Mouse (Mus musculus): ENCODE results near the gene Tenm2. TPM values are rescaled to one million over a fixed set of nuclear protein-coding genes. Genes with fewer than 3 reads are reported as not detected.

Gene Tenm2
- polyA plus RNA-seq, 1 experiment from 2014 or later = 1.2 TPM

- Histone ChIP-seq H3K27me3 (replicated peaks) (no peaks in the 10 kb centered on the region), H3K9ac (no peak overlapping the region), H3K9me3 (no peaks in the 10 kb centered on the region), H3K36me3 (no peaks in the 10 kb centered on the region), H3K4me2 (no peak overlapping the region), H3K4me3 (no peak overlapping the region), H3K27ac (replicated peaks) (no peak overlapping the region), H3K4me1 (no peaks in the 10 kb centered on the region)
- WGBS = 68% methylated on average over 8 of the region's 8 CpGs
- ATAC-seq (ENCODE audit: extremely low read depth, insufficient number of reproducible peaks, low FRiP score, low TSS enrichment) = no peak
These were observed 541.0 kb downstream of the Tenm2 start for GRCm38 (mm10) chr11:36694810-36695209.

GRCm38 (mm10) chr11:36692637-36693036, 543.1 kb downstream of the Tenm2 start:
- Histone ChIP-seq H3K9ac (no peak overlapping the region), H3K9me3 (no peaks in the 10 kb centered on the region), H3K27me3 (replicated peaks) (no peaks in the 10 kb centered on the region), H3K4me1 (no peaks in the 10 kb centered on the region), H3K36me3 (no peaks in the 10 kb centered on the region), H3K4me2 (no peak overlapping the region), H3K4me3 (no peak overlapping the region), H3K27ac (replicated peaks) (no peak overlapping the region)
- whole genome bisulfite sequencing = 66% methylated on average over 3 of the region's 3 CpGs
- ATAC-seq (ENCODE audit: extremely low read depth, insufficient number of reproducible peaks, low FRiP score, low TSS enrichment) = no peak

- peaks cover 13% of the 10 kb centered on the region for H3K4me1 ChIP-seq
- H3K4me3 ChIP-seq = no peak overlapping the region
- H3K36me3 ChIP-seq = no peaks in the 10 kb centered on the region
- no peaks in the 10 kb centered on the region for H3K9me3 ChIP-seq
- ATAC-seq (ENCODE audit: extremely low read depth, insufficient number of reproducible peaks, low FRiP score, low TSS enrichment) = no peak
- WGBS = 51% methylated on average over 6 of the region's 6 CpGs
- no peaks in the 10 kb centered on the region for H3K27me3 ChIP-seq (replicated peaks)
- H3K27ac ChIP-seq (replicated peaks) = no peak overlapping the region
- H3K4me2 ChIP-seq = no peak overlapping the region
- H3K9ac ChIP-seq = no peak overlapping the region
These were observed 544.9 kb downstream of the Tenm2 start for GRCm38 (mm10) chr11:36690826-36691225.

- Histone ChIP-seq H3K9me3 (no peaks in the 10 kb centered on the region), H3K36me3 (no peaks in the 10 kb centered on the region), H3K4me3 (no peak overlapping the region), H3K27ac (replicated peaks) (no peak overlapping the region), H3K4me2 (no peak overlapping the region), H3K4me1 (peaks cover 15% of the 10 kb centered on the region), H3K9ac (no peak overlapping the region), H3K27me3 (replicated peaks) (no peaks in the 10 kb centered on the region)
- WGBS = 64% methylated on average over 6 of the region's 6 CpGs
- ATAC-seq (ENCODE audit: extremely low read depth, insufficient number of reproducible peaks, low FRiP score, low TSS enrichment) = no peak
These were observed 549.5 kb downstream of the Tenm2 start for GRCm38 (mm10) chr11:36686253-36686652.

GRCm38 (mm10) chr11:36679361-36679760, 556.4 kb downstream of the Tenm2 start:
- Histone ChIP-seq H3K9ac (no peak overlapping the region), H3K27ac (replicated peaks) (no peak overlapping the region), H3K27me3 (replicated peaks) (0 out of 2 replicates have a peak, but pooled peaks cover 8% of the 10 kb centered on the region), H3K36me3 (no peaks in the 10 kb centered on the region), H3K4me1 (peaks cover 27% of the 10 kb centered on the region), H3K4me2 (no peak overlapping the region), H3K4me3 (no peak overlapping the region), H3K9me3 (no peaks in the 10 kb centered on the region)
- WGBS = 75% methylated on average over 2 of the region's 2 CpGs
- ATAC-seq (ENCODE audit: extremely low read depth, insufficient number of reproducible peaks, low FRiP score, low TSS enrichment) = no peak

GRCm38 (mm10) chr11:36678542-36678941, 557.2 kb downstream of the Tenm2 start:
- 48% methylated on average over 2 of the region's 2 CpGs for WGBS
- no peak for ATAC-seq (ENCODE audit: extremely low read depth, insufficient number of reproducible peaks, low FRiP score, low TSS enrichment)
- Histone ChIP-seq H3K4me1 (peaks cover 27% of the 10 kb centered on the region), H3K27ac (replicated peaks) (peak overlapping the region; percentile 93; the same call in 1 of the 2 replicates), H3K27me3 (replicated peaks) (0 out of 2 replicates have a peak, but pooled peaks cover 8% of the 10 kb centered on the region), H3K9ac (0 out of 2 replicates have a peak overlapping the region, but pooled peaks have one; percentile 12), H3K4me3 (peak overlapping the region; percentile 59), H3K4me2 (peak overlapping the region; percentile 76), H3K36me3 (no peaks in the 10 kb centered on the region), H3K9me3 (no peaks in the 10 kb centered on the region)

- H3K4me3 ChIP-seq = peak overlapping the region; percentile 59
- H3K27ac ChIP-seq (replicated peaks) = peak overlapping the region; percentile 93
- no peaks in the 10 kb centered on the region for H3K9me3 ChIP-seq
- peaks cover 27% of the 10 kb centered on the region for H3K4me1 ChIP-seq
- no peak for ATAC-seq (ENCODE audit: extremely low read depth, insufficient number of reproducible peaks, low FRiP score, low TSS enrichment)
- 0 out of 2 replicates have a peak, but pooled peaks cover 8% of the 10 kb centered on the region for H3K27me3 ChIP-seq (replicated peaks)
- WGBS = 7% methylated on average over 10 of the region's 10 CpGs
- no peaks in the 10 kb centered on the region for H3K36me3 ChIP-seq
- peak overlapping the region; percentile 76 for H3K4me2 ChIP-seq
- peak overlapping the region; percentile 81 for H3K9ac ChIP-seq
These were observed 557.7 kb downstream of the Tenm2 start for GRCm38 (mm10) chr11:36678057-36678396.

- Histone ChIP-seq H3K36me3 (no peaks in the 10 kb centered on the region), H3K4me3 (peak overlapping the region; percentile 59), H3K4me1 (peaks cover 27% of the 10 kb centered on the region), H3K9ac (peak overlapping the region; percentile 81), H3K27ac (replicated peaks) (peak overlapping the region; percentile 93), H3K27me3 (replicated peaks) (0 out of 2 replicates have a peak, but pooled peaks cover 8% of the 10 kb centered on the region), H3K9me3 (no peaks in the 10 kb centered on the region), H3K4me2 (peak overlapping the region; percentile 76)
- WGBS = 2% methylated on average over 23 of the region's 23 CpGs
- ATAC-seq (ENCODE audit: extremely low read depth, insufficient number of reproducible peaks, low FRiP score, low TSS enrichment) = 0 out of 2 replicates have a peak, but pooled peaks have one; percentile 66
These were observed 558.3 kb downstream of the Tenm2 start for GRCm38 (mm10) chr11:36677321-36678056.

GRCm38 (mm10) chr11:36676446-36677284, 559.1 kb downstream of the Tenm2 start:
- Histone ChIP-seq H3K27ac (replicated peaks) (no peak overlapping the region), H3K27me3 (replicated peaks) (0 out of 2 replicates have a peak, but pooled peaks cover 8% of the 10 kb centered on the region), H3K9ac (peak overlapping the region; percentile 81), H3K9me3 (no peaks in the 10 kb centered on the region), H3K4me2 (peak overlapping the region; percentile 76), H3K36me3 (no peaks in the 10 kb centered on the region), H3K4me1 (peaks cover 27% of the 10 kb centered on the region), H3K4me3 (peak overlapping the region; percentile 59)
- WGBS = 30% methylated on average over 16 of the region's 16 CpGs
- ATAC-seq (ENCODE audit: extremely low read depth, insufficient number of reproducible peaks, low FRiP score, low TSS enrichment) = no peak

GRCm38 (mm10) chr11:36674902-36675422, 560.8 kb downstream of the Tenm2 start:
- Histone ChIP-seq H3K4me1 (peaks cover 12% of the 10 kb centered on the region), H3K27ac (replicated peaks) (no peak overlapping the region), H3K4me2 (no peak overlapping the region), H3K27me3 (replicated peaks) (0 out of 2 replicates have a peak, but pooled peaks cover 8% of the 10 kb centered on the region), H3K9ac (no peak overlapping the region), H3K36me3 (no peaks in the 10 kb centered on the region), H3K9me3 (no peaks in the 10 kb centered on the region), H3K4me3 (no peak overlapping the region)
- WGBS = 80% methylated on average over 4 of the region's 4 CpGs
- no peak for ATAC-seq (ENCODE audit: extremely low read depth, insufficient number of reproducible peaks, low FRiP score, low TSS enrichment)

GRCm38 (mm10) chr11:36674141-36674540, 561.6 kb downstream of the Tenm2 start:
- Histone ChIP-seq H3K9ac (no peak overlapping the region), H3K9me3 (no peaks in the 10 kb centered on the region), H3K4me2 (no peak overlapping the region), H3K4me3 (no peak overlapping the region), H3K27me3 (replicated peaks) (0 out of 2 replicates have a peak, but pooled peaks cover 8% of the 10 kb centered on the region), H3K36me3 (no peaks in the 10 kb centered on the region), H3K27ac (replicated peaks) (no peak overlapping the region), H3K4me1 (peaks cover 12% of the 10 kb centered on the region)
- ATAC-seq (ENCODE audit: extremely low read depth, insufficient number of reproducible peaks, low FRiP score, low TSS enrichment) = no peak
- WGBS = 57% methylated on average over 5 of the region's 5 CpGs
